Mouse (Mus musculus): ENCODE measurements at regions not wholly inside any gene's neighbourhood (a gene's known extent, or its start where the extent isn't known, plus 50 kb on each side); places are given as distances from the start of the nearest gene placed in this dataset.

GRCm38 (mm10) chr12:9924561-9924960 lies 354.6 kb downstream of the Osr1 start:
- TF ChIP-seq CTCF (IDR thresholded peaks at IDR 0.05; ENCODE audit: low read depth) (no peak), EP300 (IDR thresholded peaks at IDR 0.05; ENCODE audit: low read depth) (no peak)

Measured in heart, postnatal 0 days (tissue).